23 mouse cellular contexts compared by ENCODE assay signal in the genomic region with DNA sequence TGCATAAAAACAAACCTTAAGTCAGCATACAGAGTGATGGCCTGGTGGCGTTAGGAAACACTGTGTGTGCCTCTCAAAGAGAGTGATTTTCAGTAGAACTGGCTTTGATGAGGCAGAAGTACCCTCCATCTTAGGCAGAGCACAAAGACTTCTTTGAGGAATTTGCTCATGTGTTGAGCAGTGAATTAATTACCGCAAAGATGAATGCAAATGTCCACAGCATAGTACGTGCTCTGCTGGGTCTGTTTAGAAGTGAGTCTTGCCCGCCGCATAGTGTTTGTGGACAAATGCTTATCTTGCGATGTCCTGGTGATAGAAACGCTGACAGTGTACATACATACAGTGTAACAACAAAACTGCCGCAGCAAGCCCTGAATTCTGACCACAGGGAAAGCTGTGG. TPM values are rescaled to one million over a fixed set of nuclear protein-coding genes. Genes with fewer than 3 reads are reported as not detected.
DNase-seq lines count a peak whose midpoint lies in the region; ATAC-seq lines count a peak whose summit lies in the region.
"Had no signal": no experiment of that assay in that cellular context is flagged by ENCODE, and none has a peak within 500 bp of the region (broad histone marks: within the 10 kb centered on the region; RNA-seq: fewer than 3 reads in every experiment).

No protein-coding gene starts in this region.

- no peak overlapping the region for H3K27ac ChIP-seq in forebrain, embryonic 13.5 days
- no peak overlapping the region for H3K27ac ChIP-seq in forebrain, embryonic 16.5 days (ENCODE audit: low read length)
- H3K27ac ChIP-seq in forebrain, embryonic 14.5 days (ENCODE audit: low read depth, low read length), result no peak overlapping the region
- H3K27ac ChIP-seq in hindbrain, embryonic 14.5 days, result no peak overlapping the region
- H3K27ac ChIP-seq in midbrain, embryonic 14.5 days (replicated peaks; ENCODE audit: low read depth, low read length), result no peak overlapping the region
- H3K27ac ChIP-seq: embryonic facial prominence, embryonic 15.5 days; limb, embryonic 15.5 days; liver, embryonic 14.5 days had no signal

- DNase-seq in forebrain, embryonic 14.5 days (ENCODE audit: low spot score), result peak; percentile 58
- DNase-seq in hindbrain, embryonic 14.5 days (ENCODE audit: low spot score), result no peak
- DNase-seq in midbrain, embryonic 14.5 days, result peak; percentile 41
- DNase-seq in heart, postnatal 36 days, result no peak
- DNase-seq in testis, postnatal 14 days (ENCODE audit: low spot score), result no peak
- DNase-seq: adrenal gland, adult 2 months; B cell, adult 2 months; cerebellum, adult 18-20 months; cerebellum, postnatal 14 days; gastrocnemius, postnatal 14 days; heart, adult 11 months; kidney, postnatal 4 days; left cerebral cortex, postnatal 4 days; lung, embryonic 14.5 days; thymus, postnatal 25 days had no signal

- H3K27me3 ChIP-seq in forebrain, embryonic 13.5 days, result peaks cover 76% of the 10 kb centered on the region
- peaks cover 39% of the 10 kb centered on the region for H3K27me3 ChIP-seq in forebrain, embryonic 16.5 days (replicated peaks; ENCODE audit: control insufficient read depth, insufficient read depth, low read length)
- peaks cover 26% of the 10 kb centered on the region for H3K27me3 ChIP-seq in forebrain, embryonic 14.5 days (replicated peaks; ENCODE audit: control insufficient read depth, insufficient read depth, low read length)
- H3K27me3 ChIP-seq in hindbrain, embryonic 14.5 days (ENCODE audit: control insufficient read depth, insufficient read depth, low read length), result peaks cover 58% of the 10 kb centered on the region
- H3K27me3 ChIP-seq in midbrain, embryonic 14.5 days (ENCODE audit: control insufficient read depth, insufficient read depth, low read length), result peaks cover 19% of the 10 kb centered on the region
- H3K27me3 ChIP-seq: embryonic facial prominence, embryonic 15.5 days; limb, embryonic 15.5 days had no signal

- H3K4me2 ChIP-seq in forebrain, embryonic 13.5 days, result 0 out of 2 replicates have a peak overlapping the region, but pooled peaks have one; percentile 8
- H3K4me2 ChIP-seq in forebrain, embryonic 16.5 days (ENCODE audit: low read length), result no peak overlapping the region
- no peak overlapping the region for H3K4me2 ChIP-seq in forebrain, embryonic 14.5 days (ENCODE audit: low read length)
- no peak overlapping the region for H3K4me2 ChIP-seq in hindbrain, embryonic 14.5 days (replicated peaks)
- no peak overlapping the region for H3K4me2 ChIP-seq in midbrain, embryonic 14.5 days (ENCODE audit: low read length)
- H3K4me2 ChIP-seq: embryonic facial prominence, embryonic 15.5 days; heart, embryonic 11.5 days; limb, embryonic 15.5 days; lung, embryonic 14.5 days had no signal

- no peak overlapping the region for H3K4me3 ChIP-seq in forebrain, embryonic 13.5 days
- H3K4me3 ChIP-seq in forebrain, embryonic 16.5 days (replicated peaks; ENCODE audit: low read length), result no peak overlapping the region
- H3K4me3 ChIP-seq in forebrain, embryonic 14.5 days (ENCODE audit: low read depth, low read length), result no peak overlapping the region
- H3K4me3 ChIP-seq in hindbrain, embryonic 14.5 days (replicated peaks; ENCODE audit: low read length), result no peak overlapping the region
- no peak overlapping the region for H3K4me3 ChIP-seq in midbrain, embryonic 14.5 days (replicated peaks; ENCODE audit: low read depth, low read length)
- H3K4me3 ChIP-seq: embryonic facial prominence, embryonic 15.5 days; limb, embryonic 15.5 days; megakaryocyte, embryonic 14.5 days had no signal

- 0 out of 2 replicates have a peak overlapping the region, but pooled peaks have one; percentile 30 for H3K9ac ChIP-seq in forebrain, embryonic 13.5 days
- no peak overlapping the region for H3K9ac ChIP-seq in forebrain, embryonic 16.5 days (replicated peaks; ENCODE audit: low read depth, low read length)
- no peak overlapping the region for H3K9ac ChIP-seq in forebrain, embryonic 14.5 days (ENCODE audit: low read length)
- no peak overlapping the region for H3K9ac ChIP-seq in hindbrain, embryonic 14.5 days
- no peak overlapping the region for H3K9ac ChIP-seq in midbrain, embryonic 14.5 days (replicated peaks; ENCODE audit: low read length)
- H3K9ac ChIP-seq: embryonic facial prominence, embryonic 15.5 days; limb, embryonic 15.5 days; liver, embryonic 14.5 days; lung, embryonic 14.5 days had no signal

- H3K9me3 ChIP-seq in forebrain, embryonic 13.5 days (replicated peaks), result no peaks in the 10 kb centered on the region
- H3K9me3 ChIP-seq in forebrain, embryonic 16.5 days (ENCODE audit: control insufficient read depth, low read length), result no peaks in the 10 kb centered on the region
- H3K9me3 ChIP-seq in forebrain, embryonic 14.5 days (replicated peaks; ENCODE audit: control insufficient read depth, low read length), result no peaks in the 10 kb centered on the region
- H3K9me3 ChIP-seq in hindbrain, embryonic 14.5 days (ENCODE audit: control insufficient read depth, low read length), result peaks cover 4% of the 10 kb centered on the region; the same call in 1 of the 2 replicates
- H3K9me3 ChIP-seq in midbrain, embryonic 14.5 days (ENCODE audit: control insufficient read depth, low read length), result no peaks in the 10 kb centered on the region
- H3K9me3 ChIP-seq: embryonic facial prominence, embryonic 15.5 days; limb, embryonic 15.5 days had no signal

- 14% methylated on average over 8 of the region's 8 CpGs for WGBS in forebrain, embryonic 13.5 days
- 12% methylated on average over 8 of the region's 8 CpGs for WGBS in forebrain, embryonic 16.5 days
- WGBS in forebrain, embryonic 14.5 days, result 9% methylated on average over 8 of the region's 8 CpGs
- WGBS in hindbrain, embryonic 14.5 days, result 35% methylated on average over 8 of the region's 8 CpGs
- 26% methylated on average over 8 of the region's 8 CpGs for WGBS in midbrain, embryonic 14.5 days

- peaks cover 27% of the 10 kb centered on the region for H3K4me1 ChIP-seq in forebrain, embryonic 13.5 days
- peaks cover 10% of the 10 kb centered on the region; the same call in 1 of the 2 replicates for H3K4me1 ChIP-seq in forebrain, embryonic 16.5 days (replicated peaks; ENCODE audit: control insufficient read depth, insufficient read depth, low read length)
- H3K4me1 ChIP-seq in forebrain, embryonic 14.5 days (ENCODE audit: control insufficient read depth, insufficient read depth, low read length), result peaks cover 6% of the 10 kb centered on the region; the same call in 1 of the 2 replicates
- peaks cover 8% of the 10 kb centered on the region for H3K4me1 ChIP-seq in hindbrain, embryonic 14.5 days (replicated peaks; ENCODE audit: control insufficient read depth, insufficient read depth, low read length)
- peaks cover 14% of the 10 kb centered on the region for H3K4me1 ChIP-seq in midbrain, embryonic 14.5 days (ENCODE audit: control insufficient read depth, insufficient read depth, low read length)
- H3K4me1 ChIP-seq: embryonic facial prominence, embryonic 15.5 days; limb, embryonic 15.5 days had no signal

- intact Hi-C loops in heart, postnatal 36 days (cut with DNase I), result no loop called here

- no peaks in the 10 kb centered on the region for H3K36me3 ChIP-seq in forebrain, embryonic 13.5 days (ENCODE audit: poor library complexity, severe bottlenecking)
- H3K36me3 ChIP-seq in forebrain, embryonic 16.5 days (ENCODE audit: control insufficient read depth, insufficient read depth), result no peaks in the 10 kb centered on the region
- H3K36me3 ChIP-seq in forebrain, embryonic 14.5 days (ENCODE audit: control insufficient read depth, insufficient read depth, low read length), result no peaks in the 10 kb centered on the region
- H3K36me3 ChIP-seq in hindbrain, embryonic 14.5 days (replicated peaks; ENCODE audit: control insufficient read depth, insufficient read depth), result no peaks in the 10 kb centered on the region
- H3K36me3 ChIP-seq in midbrain, embryonic 14.5 days (ENCODE audit: control insufficient read depth, insufficient read depth, low read length), result no peaks in the 10 kb centered on the region
- H3K36me3 ChIP-seq: embryonic facial prominence, embryonic 15.5 days; limb, embryonic 15.5 days had no signal

- ATAC-seq in forebrain, embryonic 13.5 days, result peak; percentile 53; the same call in 1 of the 2 replicates
- ATAC-seq in forebrain, embryonic 16.5 days, result no peak
- peak; percentile 44; the same call in 1 of the 2 replicates for ATAC-seq in forebrain, embryonic 14.5 days
- peak; percentile 57; the same call in 1 of the 2 replicates for ATAC-seq in hindbrain, embryonic 14.5 days (ENCODE audit: low FRiP score)
- peak; percentile 46; the same call in 1 of the 2 replicates for ATAC-seq in midbrain, embryonic 14.5 days (ENCODE audit: low FRiP score, low TSS enrichment)
- ATAC-seq: intestine, postnatal 0 days had no signal

RNA-seq across cellular contexts. Expression of a gene that starts 19.5 kb away (rescaled TPM):
- polyA plus RNA-seq in forebrain, embryonic 13.5 days (2015; fragmentation: Nextera tagmentation; extraction: Ambion mirVana), result 1.7 and 2.3 TPM in 2 replicates
- 2.5 and 2.8 TPM in 2 replicates for polyA plus RNA-seq in forebrain, embryonic 16.5 days (2015; fragmentation: Nextera tagmentation; extraction: Ambion mirVana)
- 1.6 and 1.8 TPM in 2 replicates for polyA plus RNA-seq in forebrain, embryonic 14.5 days (2014; fragmentation: Nextera tagmentation; extraction: Ambion mirVana)
- 3.0 and 3.5 TPM in 2 replicates for polyA plus RNA-seq in hindbrain, embryonic 14.5 days (2014; fragmentation: Nextera tagmentation; extraction: Ambion mirVana)
- polyA plus RNA-seq in midbrain, embryonic 14.5 days (2014; fragmentation: Nextera tagmentation; extraction: Ambion mirVana), result 2.2 and 2.7 TPM in 2 replicates
- 10 to 100 TPM; 12.5 to 12.7 TPM for total RNA-seq in heart, postnatal 36 days (2021)

RNA-seq across cellular contexts. Expression of a gene that starts 38.7 kb away (rescaled TPM):
- polyA plus RNA-seq in forebrain, embryonic 13.5 days (2015; fragmentation: Nextera tagmentation; extraction: Ambion mirVana), result 47.6 and 53.3 TPM in 2 replicates
- polyA plus RNA-seq in forebrain, embryonic 16.5 days (2015; fragmentation: Nextera tagmentation; extraction: Ambion mirVana), result 54.5 and 56.0 TPM in 2 replicates
- 50.2 and 57.4 TPM in 2 replicates for polyA plus RNA-seq in forebrain, embryonic 14.5 days (2014; fragmentation: Nextera tagmentation; extraction: Ambion mirVana)
- 51.2 and 57.0 TPM in 2 replicates for polyA plus RNA-seq in hindbrain, embryonic 14.5 days (2014; fragmentation: Nextera tagmentation; extraction: Ambion mirVana)
- polyA plus RNA-seq in midbrain, embryonic 14.5 days (2014; fragmentation: Nextera tagmentation; extraction: Ambion mirVana), result 47.6 and 60.8 TPM in 2 replicates
- total RNA-seq in heart, postnatal 36 days (2021), result 10 to 100 TPM; 11.9 to 13.8 TPM

Comparison
In these comparisons a context has a peak if more than half of its experiments do, and no peak if none do; other contexts are left out.
1. DNase-seq: peak in forebrain, embryonic 14.5 days (single experiment) and midbrain, embryonic 14.5 days (single experiment); none in hindbrain, embryonic 14.5 days (single experiment), heart, postnatal 36 days (0 of 2) and testis, postnatal 14 days (single experiment).